Mouse (Mus musculus) myocyte (in vitro differentiated cells): ENCODE results near the gene Reep1.

Source experiments
- E2F4 ChIP-seq: IDR thresholded peaks from one replicate; pipeline ENCODE4 v1.6.1; 2011; ENCODE audit warnings: mild to moderate bottlenecking, control low read depth, moderate library complexity; ENCODE audit not compliant: insufficient read depth
- MYOD1 ChIP-seq, 3 experiments: IDR thresholded peaks; one replicate each; pipeline ENCODE4 v1.6.1; 2011; ENCODE audit warnings: control low read depth in 2 of 3, low read depth in 2 of 3, mild to moderate bottlenecking in 2 of 3, moderate library complexity in 1 of 3; ENCODE audit not compliant: insufficient read length in 2 of 3, control insufficient read depth in 1 of 3
- POLR2A ChIP-seq: IDR thresholded peaks from one replicate; pipeline ENCODE4 v1.6.1; 2011; ENCODE audit warnings: low read depth, mild to moderate bottlenecking, control low read depth, moderate library complexity; ENCODE audit not compliant: insufficient read length
- POLR2AphosphoS2 ChIP-seq: IDR thresholded peaks from one replicate; pipeline ENCODE4 v1.6.1; 2011; ENCODE audit warnings: low read depth, control low read depth; ENCODE audit not compliant: insufficient read length
- SRF ChIP-seq: IDR thresholded peaks from one replicate; pipeline ENCODE4 v1.6.1; 2011; ENCODE audit warnings: low read depth; ENCODE audit not compliant: control insufficient read depth, insufficient read length
- TCF3 ChIP-seq: IDR thresholded peaks from one replicate; pipeline ENCODE4 v1.6.1; 2011; ENCODE audit warnings: low read depth, control low read depth; ENCODE audit not compliant: insufficient read length
- USF1 ChIP-seq: IDR thresholded peaks from one replicate; pipeline ENCODE4 v1.6.1; 2011; ENCODE audit warnings: low read depth, mild to moderate bottlenecking, control low read depth, moderate library complexity

DNA sequence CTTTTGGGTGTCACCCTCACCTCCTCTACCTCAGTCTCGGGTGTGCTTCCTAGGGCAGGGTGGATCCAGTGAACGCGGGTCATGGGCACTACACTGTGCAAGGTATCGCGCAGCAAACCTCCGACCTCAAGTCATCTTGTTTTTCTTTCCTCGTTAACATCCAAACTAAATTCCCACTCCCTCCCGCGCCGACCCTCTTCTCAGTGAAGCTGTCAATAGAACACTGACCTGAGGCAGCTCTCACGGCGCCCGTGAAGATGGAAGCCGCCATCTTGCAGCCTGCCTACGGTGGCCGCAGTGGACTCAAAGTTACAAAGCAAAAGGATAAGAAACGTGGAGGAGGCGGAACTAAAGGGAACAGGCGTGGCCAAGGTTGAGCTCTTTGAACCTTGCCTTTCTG, 116.1 kb downstream of the Reep1 start:
- TF ChIP-seq POLR2A (peak; percentile 70), SRF (no peak), USF1 (no peak), POLR2AphosphoS2 (peak; percentile 78), E2F4 (no peak), TCF3 (no peak), MYOD1 (IDR thresholded peaks at IDR 0.05; ENCODE audit: control insufficient read depth in 1 of 3, insufficient read length in 2 of 3, low read depth in 2 of 3) (no peak)
